Mouse (Mus musculus) hematopoietic stem cell, adult 5-6 weeks (primary cell): ENCODE results near the gene Sfxn5. TPM values are rescaled to one million over a fixed set of nuclear protein-coding genes. Genes with fewer than 3 reads are reported as not detected.

Experiments
- ATAC-seq, 2 experiments: fragments of 125-278 bp in 1 of 2; replicated peaks in 1 of 2; 2 replicates each; pipeline ENCODE4 v1.8.0; 2016 to 2017; ENCODE audit warnings: inconsistent platforms in 2 of 2, mild to moderate bottlenecking in 2 of 2, moderate number of reproducible peaks in 2 of 2, low read depth in 1 of 2, moderate TSS enrichment in 1 of 2; ENCODE audit not compliant: low FRiP score in 2 of 2, poor library complexity in 2 of 2, severe bottlenecking in 2 of 2, insufficient read depth in 1 of 2, low TSS enrichment in 1 of 2
- total RNA-seq: library from RNA; stranded (forward); fragments of 172-1452, 232-1000 nt; gene quantifications from 2 replicates; pipeline ENCODE4 v1.2.3, GENCODE M21; 2017

Sfxn5 gene
- total RNA-seq, 1 experiment from 2014 or later, result 1.7 TPM

- ATAC-seq, result no peak
Observed at GRCm38 (mm10) chr6:85344929-85345328, 11.7 kb upstream of the Sfxn5 start.

GRCm38 (mm10) chr6:85343027-85343426 is 9.8 kb upstream of the Sfxn5 start:
- ATAC-seq, result no peak

GRCm38 (mm10) chr6:85341814-85342501 is 8.7 kb upstream of the Sfxn5 start:
- no peak for ATAC-seq

GRCm38 (mm10) chr6:85340184-85340583 is 7.0 kb upstream of the Sfxn5 start:
- no peak for ATAC-seq

- peak; percentile 67 to 85; a peak in 3 of 4 replicates for ATAC-seq
Observed at GRCm38 (mm10) chr6:85339273-85339901, 6.2 kb upstream of the Sfxn5 start.

- no peak for ATAC-seq
Observed at GRCm38 (mm10) chr6:85336944-85337343, 3.7 kb upstream of the Sfxn5 start.

- no peak for ATAC-seq
Observed at GRCm38 (mm10) chr6:85335352-85335751, 2.1 kb upstream of the Sfxn5 start.

GRCm38 (mm10) chr6:85334851-85335250 is 1.6 kb upstream of the Sfxn5 start:
- no peak for ATAC-seq

- no peak for ATAC-seq
Observed at GRCm38 (mm10) chr6:85334251-85334650, 1.0 kb upstream of the Sfxn5 start.

- ATAC-seq, result peak; percentile 36 to 54; a peak in 3 of 4 replicates
Observed at GRCm38 (mm10) chr6:85333732-85334131, 510 bp upstream of the Sfxn5 start.

- ATAC-seq, result peak; percentile 8 to 19; a peak in 3 of 4 replicates
Observed at GRCm38 (mm10) chr6:85332351-85332999, 747 bp downstream of the Sfxn5 start.

GRCm38 (mm10) chr6:85331736-85332135 is 1.5 kb downstream of the Sfxn5 start:
- ATAC-seq, result no peak

- no peak for ATAC-seq
Observed at GRCm38 (mm10) chr6:85331221-85331735, 1.9 kb downstream of the Sfxn5 start.

GRCm38 (mm10) chr6:85329666-85330185 is 3.5 kb downstream of the Sfxn5 start:
- no peak for ATAC-seq

GRCm38 (mm10) chr6:85326564-85326963 is 6.7 kb downstream of the Sfxn5 start:
- peak in 1 of 2 experiments; percentile 46; a peak in 1 of 4 replicates for ATAC-seq

GRCm38 (mm10) chr6:85325109-85325508 is 8.1 kb downstream of the Sfxn5 start:
- ATAC-seq, result 0 out of 4 replicates have a peak, but pooled peaks of 1 of the 2 experiments have one; percentile 22

- ATAC-seq, result no peak
Observed at GRCm38 (mm10) chr6:85320445-85320866, 12.8 kb downstream of the Sfxn5 start.

GRCm38 (mm10) chr6:85316211-85316610 is 17.0 kb downstream of the Sfxn5 start:
- ATAC-seq, result no peak
